Mouse (Mus musculus) embryonic facial prominence, embryonic 14.5 days (tissue): ENCODE results near the gene Ubxn7. TPM values are rescaled to one million over a fixed set of nuclear protein-coding genes. Genes with fewer than 3 reads are reported as not detected.

Experiments
- ATAC-seq: fragments of 200-750 bp; cut with Nextera tagmentation; 2 replicates; pipeline ENCODE4 v1.8.0; 2017; ENCODE audit warnings: low read depth, moderate number of reproducible peaks, moderate TSS enrichment
- DNase-seq: peaks from one replicate; pipeline ENCODE4 v3.0.0-alpha.2; 2015; ENCODE audit warnings: low spot score
- H3K27ac ChIP-seq: fragments of 300-500 bp; sonication (generic); replicated peaks from 2 replicates; pipeline ENCODE4 v1.5.1; 2014; ENCODE audit warnings: low read depth, mild to moderate bottlenecking, low read length, moderate library complexity
- H3K27me3 ChIP-seq: fragments of 300-500 bp; sonication (generic); replicated peaks from 2 replicates; pipeline ENCODE4 v1.6.1; 2014; ENCODE audit warnings: low read length; ENCODE audit not compliant: control insufficient read depth, insufficient read depth
- H3K36me3 ChIP-seq: fragments of 300-500 bp; sonication (generic); 2 replicates; pipeline ENCODE4 v1.6.1; 2014; ENCODE audit warnings: low read length, mixed read lengths; ENCODE audit not compliant: control insufficient read depth, insufficient read depth
- H3K4me1 ChIP-seq: fragments of 300-500 bp; sonication (generic); 2 replicates; pipeline ENCODE4 v1.6.1; 2014; ENCODE audit warnings: antibody characterized with exemption, low read length; ENCODE audit not compliant: control insufficient read depth, insufficient read depth
- H3K4me2 ChIP-seq: fragments of 300-500 bp; sonication (generic); 2 replicates; pipeline ENCODE4 v1.6.1; 2014; ENCODE audit warnings: low read depth, mild to moderate bottlenecking, low read length, moderate library complexity, mixed read lengths
- H3K4me3 ChIP-seq: fragments of 300-500 bp; sonication (generic); 2 replicates; pipeline ENCODE4 v1.5.1; 2014; ENCODE audit warnings: low read depth, mild to moderate bottlenecking, low read length
- H3K9ac ChIP-seq: fragments of 300-500 bp; sonication (generic); 2 replicates; pipeline ENCODE4 v1.6.1; 2014; ENCODE audit warnings: low read depth, mild to moderate bottlenecking, low read length, moderate library complexity, mixed read lengths
- H3K9me3 ChIP-seq: fragments of 300-500 bp; sonication (generic); 2 replicates; pipeline ENCODE4 v1.6.1; 2016; ENCODE audit warnings: low read length; ENCODE audit not compliant: control insufficient read depth
- WGBS: fragments of 180-500 bp; shearing (Covaris S2); extraction: QIAGEN DNeasy Blood & Tissue Kit; methylation state at CpG from one replicate; pipeline ENCODE4 v1.1.7; 2014; 5-methylcytosine and 5-hydroxymethylcytosine counted together
- polyA plus RNA-seq: library from polyadenylated mRNA; unstranded; fragments of >200 nt; fragmentation: Nextera tagmentation; extraction: Ambion mirVana; gene quantifications from 2 replicates; pipeline ENCODE4 v1.2.1, GENCODE M21; 2014

The Ubxn7 gene
- polyA plus RNA-seq, 1 experiment from 2014 or later = 21.1 TPM

DNA sequence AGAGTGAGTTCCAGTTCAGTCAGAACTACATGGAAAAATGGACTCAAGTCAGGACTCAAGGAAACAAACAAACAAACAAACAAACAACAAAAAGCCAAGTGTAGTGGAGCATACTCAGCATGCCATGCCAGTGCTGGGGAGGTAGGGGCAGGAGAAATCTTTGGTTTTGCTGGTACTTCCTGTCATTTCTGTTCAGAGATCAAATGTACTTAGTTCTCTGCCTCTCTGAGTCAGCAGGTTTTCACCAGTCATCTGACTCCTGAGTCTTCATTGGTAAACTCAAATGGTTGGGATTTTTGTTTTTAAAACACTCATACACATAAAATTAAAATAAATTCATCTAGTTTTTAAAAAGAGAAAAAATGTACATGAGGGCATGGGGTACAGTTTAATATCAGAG lies 13.5 kb downstream of the Ubxn7 start:
- H3K4me1 ChIP-seq = no peaks in the 10 kb centered on the region
- H3K4me3 ChIP-seq = no peak overlapping the region
- ATAC-seq (no peak), DNase-seq (no peak)
- H3K27ac ChIP-seq = no peak overlapping the region
- H3K9me3 ChIP-seq = no peaks in the 10 kb centered on the region
- H3K4me2 ChIP-seq = no peak overlapping the region
- no peaks in the 10 kb centered on the region for H3K27me3 ChIP-seq
- no peak overlapping the region for H3K9ac ChIP-seq
- no peaks in the 10 kb centered on the region for H3K36me3 ChIP-seq

DNA sequence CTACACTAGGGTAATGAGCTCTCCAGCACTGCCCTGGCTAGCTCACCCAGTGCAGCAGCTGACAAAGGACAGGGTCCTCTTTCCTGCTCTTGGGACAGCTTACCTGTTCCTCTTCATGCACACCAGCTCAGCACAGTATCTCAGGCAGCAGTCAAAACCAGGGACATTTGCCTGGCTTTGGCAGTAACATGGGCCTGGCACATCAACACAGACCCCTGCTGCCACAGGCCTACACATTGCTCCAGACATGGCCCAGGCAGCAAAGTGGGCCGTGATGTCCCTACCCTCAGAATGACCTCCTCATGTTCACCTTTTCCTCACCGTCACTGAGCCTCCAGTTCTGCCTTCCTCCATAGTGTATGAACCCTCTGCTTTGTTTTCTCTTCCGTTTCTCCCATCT lies 18.7 kb downstream of the Ubxn7 start:
- Histone ChIP-seq H3K27me3 (no peaks in the 10 kb centered on the region), H3K9me3 (no peaks in the 10 kb centered on the region), H3K4me1 (no peaks in the 10 kb centered on the region), H3K9ac (no peak overlapping the region), H3K36me3 (peaks cover 24% of the 10 kb centered on the region), H3K4me2 (no peak overlapping the region), H3K27ac (no peak overlapping the region), H3K4me3 (no peak overlapping the region)
- DNase-seq (no peak), ATAC-seq (no peak)
- 85% methylated on average over 3 of the region's 3 CpGs for WGBS

DNA sequence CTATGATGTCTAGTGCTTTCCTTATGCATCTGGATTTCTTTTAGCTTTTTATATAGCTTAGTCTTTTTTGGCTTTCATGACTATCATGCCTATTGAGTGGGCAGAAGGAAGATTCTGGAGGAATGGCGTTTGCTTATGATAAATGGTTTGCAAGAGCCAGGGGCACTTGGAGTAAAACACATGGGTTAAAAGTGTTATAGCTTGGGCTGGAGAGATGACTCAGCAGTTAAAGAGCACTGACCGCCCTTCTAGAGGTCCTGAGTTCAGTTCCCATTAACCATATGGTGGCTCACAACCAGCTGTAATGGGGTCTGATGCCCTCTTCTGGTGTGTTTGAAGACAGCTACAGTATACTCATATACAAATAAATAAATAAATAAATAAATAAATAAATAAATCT lies 31.5 kb downstream of the Ubxn7 start:
- no peak overlapping the region for H3K4me2 ChIP-seq
- peaks cover 50% of the 10 kb centered on the region for H3K36me3 ChIP-seq
- no peak overlapping the region for H3K27ac ChIP-seq
- DNase-seq (no peak), ATAC-seq (no peak)
- H3K4me3 ChIP-seq = no peak overlapping the region
- H3K9ac ChIP-seq = no peak overlapping the region
- WGBS = 89% methylated on average over 2 of the region's 2 CpGs
- no peaks in the 10 kb centered on the region for H3K9me3 ChIP-seq
- H3K27me3 ChIP-seq = no peaks in the 10 kb centered on the region
- H3K4me1 ChIP-seq = no peaks in the 10 kb centered on the region

DNA sequence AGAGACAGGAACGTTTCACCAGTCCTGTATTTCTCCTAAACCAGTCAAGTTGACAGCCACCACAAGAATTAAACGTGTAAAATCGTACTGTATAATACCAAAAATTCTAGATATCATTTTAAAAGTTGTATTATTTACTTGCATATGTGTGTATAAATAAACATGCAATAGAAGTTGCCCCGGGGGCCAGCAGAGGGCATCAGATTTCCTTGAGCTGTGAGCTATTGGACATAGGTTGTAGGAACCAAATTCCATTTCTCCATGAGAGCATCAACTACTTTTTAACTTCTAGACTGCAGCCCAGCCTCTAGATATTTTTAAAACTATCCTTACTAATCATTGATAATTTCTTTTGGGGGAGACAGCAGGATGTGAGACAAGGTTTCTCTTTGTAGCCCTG lies 39.3 kb downstream of the Ubxn7 start:
- Histone ChIP-seq H3K4me2 (no peak overlapping the region), H3K9me3 (no peaks in the 10 kb centered on the region), H3K36me3 (peaks cover 77% of the 10 kb centered on the region), H3K27ac (no peak overlapping the region), H3K27me3 (no peaks in the 10 kb centered on the region), H3K9ac (no peak overlapping the region), H3K4me3 (no peak overlapping the region), H3K4me1 (no peaks in the 10 kb centered on the region)
- 89% methylated on average over 4 of the region's 4 CpGs for WGBS
- DNase-seq (peak; percentile 21), ATAC-seq (no peak)

DNA sequence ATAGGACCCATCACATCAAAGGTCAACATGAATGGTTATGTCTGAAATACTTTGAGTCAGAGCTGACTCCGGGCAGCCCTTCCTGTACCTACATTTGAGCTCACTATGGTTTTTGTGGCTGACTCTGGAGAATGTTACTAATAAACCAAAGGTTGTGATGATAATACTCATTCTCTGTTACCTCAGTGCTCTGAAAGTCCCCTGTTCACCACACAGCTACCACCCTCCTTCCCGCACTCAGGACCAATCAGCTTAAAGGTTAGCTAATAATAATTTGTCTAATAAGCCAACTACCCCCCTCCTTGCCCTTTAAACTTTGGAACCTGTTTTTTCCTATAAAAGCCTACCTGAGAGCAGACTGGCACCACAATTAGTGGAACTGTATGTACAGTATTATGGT lies 47.5 kb downstream of the Ubxn7 start:
- ATAC-seq = no peak
- H3K4me2 ChIP-seq = no peak overlapping the region
- no peaks in the 10 kb centered on the region for H3K9me3 ChIP-seq
- no peaks in the 10 kb centered on the region for H3K27me3 ChIP-seq
- no peak overlapping the region for H3K4me3 ChIP-seq
- peaks cover 89% of the 10 kb centered on the region for H3K36me3 ChIP-seq
- no peak for DNase-seq
- H3K9ac ChIP-seq = no peak overlapping the region
- WGBS = 90% methylated on average over 2 of the region's 2 CpGs
- no peaks in the 10 kb centered on the region for H3K4me1 ChIP-seq
- H3K27ac ChIP-seq = no peak overlapping the region

DNA sequence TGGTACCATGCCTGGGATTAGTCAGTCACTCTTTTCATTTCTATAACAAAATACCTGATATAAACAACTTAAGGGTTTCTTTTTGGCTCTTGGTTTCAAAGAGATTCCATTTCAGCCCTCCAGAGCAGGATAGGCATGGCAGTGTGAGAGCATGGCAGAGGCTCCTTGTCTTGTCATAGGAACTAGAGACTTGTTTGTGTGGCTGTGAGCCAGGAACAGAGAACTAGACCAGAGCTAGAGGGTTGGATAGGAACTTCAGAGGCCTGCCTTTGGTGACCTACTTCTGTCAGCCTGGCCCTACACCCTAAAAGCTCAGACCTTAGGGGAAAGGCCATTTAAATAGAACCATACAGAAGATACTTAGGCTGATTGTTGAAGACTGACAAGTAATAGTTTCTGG lies 50.8 kb downstream of the Ubxn7 start:
- peaks cover 84% of the 10 kb centered on the region for H3K36me3 ChIP-seq

DNA sequence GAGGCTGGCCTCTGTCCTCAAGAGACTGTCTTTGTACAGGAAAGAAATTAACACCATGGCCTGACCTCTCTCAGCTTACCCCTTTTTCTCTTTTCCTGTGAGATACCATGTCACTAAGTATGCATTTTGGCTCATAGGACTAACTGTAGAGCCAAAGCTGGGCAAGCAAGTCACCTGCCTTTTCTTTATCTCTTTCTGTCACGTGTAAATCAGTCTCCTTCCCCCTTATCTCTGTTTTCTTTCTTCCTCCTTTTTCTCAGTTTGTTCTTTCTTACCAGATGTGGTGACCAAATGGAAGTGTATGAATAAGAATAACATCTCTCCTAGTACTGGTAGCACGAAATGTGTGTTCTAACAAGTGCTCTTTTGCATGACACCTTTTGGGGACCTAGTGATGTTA lies 52.8 kb downstream of the Ubxn7 start:
- Histone ChIP-seq H3K27me3 (no peaks in the 10 kb centered on the region), H3K4me1 (no peaks in the 10 kb centered on the region), H3K9me3 (no peaks in the 10 kb centered on the region), H3K27ac (no peak overlapping the region), H3K9ac (no peak overlapping the region), H3K4me3 (no peak overlapping the region), H3K36me3 (peaks cover 73% of the 10 kb centered on the region), H3K4me2 (no peak overlapping the region)
- DNase-seq = no peak
- 84% methylated on average over 2 of the region's 2 CpGs for WGBS
- ATAC-seq = no peak

More for the DNA sequence above, 50.8 kb downstream of the Ubxn7 start:
- Histone ChIP-seq H3K9ac (no peak overlapping the region), H3K4me1 (no peaks in the 10 kb centered on the region), H3K27ac (no peak overlapping the region), H3K27me3 (no peaks in the 10 kb centered on the region), H3K9me3 (no peaks in the 10 kb centered on the region), H3K4me3 (no peak overlapping the region), H3K4me2 (no peak overlapping the region)
- no peak for DNase-seq
- ATAC-seq = no peak

DNA sequence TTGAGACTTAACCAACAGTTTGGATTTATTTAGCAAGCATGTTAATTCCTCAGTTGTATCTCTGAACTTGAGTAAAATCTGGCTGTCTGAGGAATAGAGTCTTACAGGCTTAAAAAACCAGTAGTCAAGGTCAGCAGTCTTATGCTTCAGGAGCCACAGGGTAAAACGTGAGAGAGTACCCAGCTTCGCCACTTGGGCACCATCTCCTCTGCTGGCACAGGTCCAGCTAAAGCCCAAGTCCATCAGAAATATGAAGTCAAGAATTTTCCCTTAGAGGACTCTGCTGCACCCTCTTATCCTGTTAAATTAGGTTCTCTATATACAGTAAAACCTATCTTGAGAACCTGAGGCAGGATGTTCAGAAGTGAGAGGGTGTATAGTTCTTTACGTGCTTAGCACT lies 54.8 kb downstream of the Ubxn7 start:
- H3K9me3 ChIP-seq = no peaks in the 10 kb centered on the region
- no peak for ATAC-seq
- WGBS = 86% methylated on average over 3 of the region's 3 CpGs

DNA sequence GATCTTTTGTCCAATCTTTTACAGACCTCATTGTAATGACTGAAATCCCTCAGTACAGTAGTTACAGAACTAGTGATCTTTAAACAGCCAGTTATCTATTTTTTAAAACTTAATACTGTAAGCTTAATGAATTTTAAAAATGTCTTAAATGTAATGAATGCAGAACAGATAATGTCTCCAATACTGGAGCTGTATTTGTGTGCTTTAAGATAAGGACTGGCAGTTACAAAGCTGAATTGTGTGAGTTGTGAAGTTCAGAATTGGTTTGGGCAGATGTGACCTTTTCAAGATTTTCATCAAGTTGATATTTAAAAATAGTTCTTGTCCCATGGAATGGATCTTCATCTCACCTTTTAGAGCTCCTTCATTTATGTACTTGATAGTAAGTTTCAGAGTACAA lies 57.0 kb downstream of the Ubxn7 start:
- H3K4me3 ChIP-seq = no peak overlapping the region
- DNase-seq (no peak), ATAC-seq (no peak)
- peaks cover 67% of the 10 kb centered on the region for H3K36me3 ChIP-seq
- no peaks in the 10 kb centered on the region for H3K9me3 ChIP-seq
- H3K4me1 ChIP-seq = no peaks in the 10 kb centered on the region
- no peak overlapping the region for H3K4me2 ChIP-seq
- no peak overlapping the region for H3K27ac ChIP-seq
- no peak overlapping the region for H3K9ac ChIP-seq
- H3K27me3 ChIP-seq = no peaks in the 10 kb centered on the region

More for the DNA sequence above, 54.8 kb downstream of the Ubxn7 start:
- Histone ChIP-seq H3K4me2 (no peak overlapping the region), H3K36me3 (peaks cover 73% of the 10 kb centered on the region), H3K27ac (no peak overlapping the region), H3K9ac (no peak overlapping the region), H3K27me3 (no peaks in the 10 kb centered on the region), H3K4me1 (no peaks in the 10 kb centered on the region), H3K4me3 (no peak overlapping the region)
- DNase-seq = no peak
